Mouse (Mus musculus): Measurements from ENCODE around the gene Plpp7.
A peak's percentile ranks its signal among the peaks of the same experiment; 100 is the strongest.

GRCm38 (mm10) chr2:32152367-32153034 lies 57.2 kb downstream of the Plpp7 start:
- no peak for TF ChIP-seq CHD2 (IDR thresholded peaks at IDR 0.05; ENCODE audit: low read length)
- no peak for TF ChIP-seq CTCF (conservative IDR thresholded peaks at IDR 0.05 in 1 of 2, IDR thresholded peaks at IDR 0.05 in 1 of 2; ENCODE audit: low read depth in 2 of 2, low read length in 2 of 2)
- no peak for TF ChIP-seq POLR2A (IDR thresholded peaks at IDR 0.05; ENCODE audit: low read depth, low read length)
- no peak for TF ChIP-seq ZC3H11A (IDR thresholded peaks at IDR 0.05; ENCODE audit: low read depth, low read length)
- TF ChIP-seq MXI1 (IDR thresholded peaks at IDR 0.05; ENCODE audit: low read depth, low read length) = no peak; the same call in 1 of the 2 replicates
- no peak for TF ChIP-seq POLR2AphosphoS2 (IDR thresholded peaks at IDR 0.05; ENCODE audit: low read depth, low read length)
- no peak for TF ChIP-seq MAX (IDR thresholded peaks at IDR 0.05; ENCODE audit: low read length)
- TF ChIP-seq E2F4 (IDR thresholded peaks at IDR 0.05; ENCODE audit: insufficient replicate concordance, low read depth, low read length) = no peak
- TF ChIP-seq NELFE (IDR thresholded peaks at IDR 0.05; ENCODE audit: low read depth, low read length) = no peak
- TF ChIP-seq ETS1 (conservative IDR thresholded peaks at IDR 0.05; ENCODE audit: low read depth, low read length) = 0 out of 2 replicates have a peak, but pooled peaks have one; percentile 30
- TF ChIP-seq TCF12 (IDR thresholded peaks at IDR 0.05; ENCODE audit: low read depth, low read length) = no peak; the same call in 1 of the 2 replicates
- TF ChIP-seq RCOR1 (conservative IDR thresholded peaks at IDR 0.05; ENCODE audit: low read depth, low read length) = no peak

All from CH12.LX (cell line).